Mouse (Mus musculus) embryonic stem cell, embryonic (primary cell): Measurements from ENCODE around the gene Itgax.

Experiments used
- CTCF ChIA-PET, 4 experiments: fragments of 300-600 bp in 2 of 4; fragments of 350-600 bp in 2 of 4; sonication (Branson Sonifier 250); formaldehyde crosslinking; loops; one replicate each; lab custom pipeline; 2022; ENCODE audit warnings: inconsistent platforms in 2 of 4; lab: Charles Lee
- POLR2A ChIA-PET, 4 experiments: fragments of 300-600 bp in 2 of 4; fragments of 350-600 bp in 2 of 4; sonication (Branson Sonifier 250); formaldehyde crosslinking; loops; one replicate each; lab custom pipeline; 2022; ENCODE audit warnings: antibody characterized with exemption in 4 of 4, inconsistent platforms in 1 of 4; lab: Charles Lee

Gene Itgax

GRCm38 (mm10) chr7:128128741-128129720 is at the start of gene Itgax:
TSS of gene Itgax (plus strand) at chr7:128129547.
- ChIA-PET CTCF (no interaction called here), POLR2A (no interaction called here)

GRCm38 (mm10) chr7:128080012-128080411 is 49.3 kb upstream of the Itgax start:
- POLR2A ChIA-PET = interaction anchor here in 3 of 4 experiments (0.6 to 2.3 kb wide), 7 partner anchors 14 to 382 kb away, joined by 3 to 11 read pairs (median 4); partner anchors contain the start of genes Gm49368 (in 1 of the 3), Itgam (in 1 of the 3), Tial1 (in 1 of the 3) and Trim72 (in 1 of the 3)
- CTCF ChIA-PET = no interaction called here

- ChIA-PET POLR2A (no interaction called here), CTCF (no interaction called here)
Observed at GRCm38 (mm10) chr7:128089141-128089540, 40.2 kb upstream of the Itgax start.

- CTCF ChIA-PET = interaction anchor here in 1 of 4 experiments (0.7 kb wide), 1 partner anchor 26 kb away, joined by 7 read pairs; no protein-coding TSS in a partner anchor
- POLR2A ChIA-PET = interaction anchor here in 1 of 4 experiments (0.6 to 0.7 kb wide), 2 partner anchors 38 to 82 kb away, joined by 3 to 5 read pairs; no protein-coding TSS in a partner anchor
Observed at GRCm38 (mm10) chr7:128098135-128098534, 31.2 kb upstream of the Itgax start.

GRCm38 (mm10) chr7:128100742-128101357 is 28.5 kb upstream of the Itgax start:
- ChIA-PET CTCF (no interaction called here), POLR2A (interaction anchor here in 1 of 4 experiments (0.7 kb wide), 1 partner anchor 111 kb away, joined by 3 read pairs; no protein-coding TSS in a partner anchor)

- POLR2A ChIA-PET = interaction anchor here in 1 of 4 experiments (0.6 kb wide), 1 partner anchor 138 kb away, joined by 5 read pairs; no protein-coding TSS in a partner anchor
Observed at GRCm38 (mm10) chr7:128105246-128105645, 24.1 kb upstream of the Itgax start.

GRCm38 (mm10) chr7:128107462-128107861 is 21.9 kb upstream of the Itgax start:
- ChIA-PET POLR2A (interaction anchor here in 1 of 4 experiments (0.7 kb wide), 1 partner anchor 381 kb away, joined by 4 read pairs; no protein-coding TSS in a partner anchor), CTCF (no interaction called here)

More at GRCm38 (mm10) chr7:128105246-128105645, 24.1 kb upstream of the Itgax start:
- CTCF ChIA-PET = interaction anchor here in 1 of 4 experiments (0.6 kb wide), 1 partner anchor 165 kb away, joined by 3 read pairs; no protein-coding TSS in a partner anchor

- ChIA-PET CTCF (no interaction called here), POLR2A (no interaction called here)
Observed at GRCm38 (mm10) chr7:128110314-128110713, 19.0 kb upstream of the Itgax start.

- ChIA-PET POLR2A (no interaction called here), CTCF (no interaction called here)
Observed at GRCm38 (mm10) chr7:128112131-128112530, 17.2 kb upstream of the Itgax start.

GRCm38 (mm10) chr7:128114371-128115105 is 14.8 kb upstream of the Itgax start:
- CTCF ChIA-PET = no interaction called here

GRCm38 (mm10) chr7:128115211-128115958 is 14.0 kb upstream of the Itgax start:
- POLR2A ChIA-PET = no interaction called here
- CTCF ChIA-PET = no interaction called here

More at GRCm38 (mm10) chr7:128114371-128115105, 14.8 kb upstream of the Itgax start:
- POLR2A ChIA-PET = no interaction called here

GRCm38 (mm10) chr7:128116396-128116795 is 13.0 kb upstream of the Itgax start:
- POLR2A ChIA-PET = no interaction called here
- CTCF ChIA-PET = no interaction called here

GRCm38 (mm10) chr7:128119726-128120490 is 9.4 kb upstream of the Itgax start:
- CTCF ChIA-PET = no interaction called here
- POLR2A ChIA-PET = no interaction called here

GRCm38 (mm10) chr7:128132148-128132547 is 2.8 kb downstream of the Itgax start:
- POLR2A ChIA-PET = no interaction called here
- CTCF ChIA-PET = no interaction called here

GRCm38 (mm10) chr7:128133596-128133995 is 4.2 kb downstream of the Itgax start:
- CTCF ChIA-PET = no interaction called here
- POLR2A ChIA-PET = no interaction called here

- ChIA-PET POLR2A (no interaction called here), CTCF (no interaction called here)
Observed at GRCm38 (mm10) chr7:128136927-128137326, 7.6 kb downstream of the Itgax start.

GRCm38 (mm10) chr7:128139611-128140010 is 10.3 kb downstream of the Itgax start:
- ChIA-PET CTCF (no interaction called here), POLR2A (no interaction called here)
